Mouse (Mus musculus) ES-Bruce4 (cell line): Measurements from ENCODE around the gene Cnksr1.

Source experiments
- CTCF ChIP-seq: IDR thresholded peaks from one replicate; pipeline ENCODE4 v1.8.1; 2011; ENCODE audit warnings: low read depth, low read length
- EP300 ChIP-seq: IDR thresholded peaks from 2 replicates; pipeline ENCODE4 v1.6.1; 2011; ENCODE audit warnings: low read depth, low read length; ENCODE audit not compliant: insufficient read depth
- POLR2A ChIP-seq: IDR thresholded peaks from one replicate; pipeline ENCODE4 v1.8.1; 2011; ENCODE audit warnings: low read length; ENCODE audit not compliant: insufficient read depth

DNA sequence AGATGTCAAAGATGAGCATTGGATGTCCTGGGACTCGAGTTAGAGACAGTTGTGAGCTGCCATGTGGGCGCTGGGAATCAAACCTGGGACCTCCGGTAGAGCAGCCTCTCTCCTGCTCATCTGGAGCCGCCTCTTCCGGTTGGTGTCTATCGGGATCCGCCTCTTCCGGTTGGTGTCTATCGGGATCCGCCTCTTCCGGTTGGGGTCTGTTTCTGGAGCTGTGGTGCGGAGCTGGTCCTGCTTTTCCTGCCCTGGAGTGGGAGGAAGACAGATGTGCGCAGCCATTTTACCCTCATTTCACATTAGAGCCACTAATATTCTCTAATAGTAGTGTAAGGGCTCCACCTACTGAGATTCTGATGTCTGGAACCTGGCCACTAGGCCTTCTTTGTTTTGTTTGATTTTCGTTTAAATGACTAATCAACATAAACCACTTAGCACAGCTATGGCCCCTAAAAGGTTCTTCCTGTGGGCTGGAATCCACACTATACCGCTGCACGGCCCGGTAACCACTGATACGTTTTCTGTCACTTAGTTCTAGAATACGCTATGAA, 30.0 kb upstream of the Cnksr1 start:
- peak; percentile 93 for TF ChIP-seq POLR2A
- TF ChIP-seq CTCF: no peak
- TF ChIP-seq EP300: no peak
